Mouse (Mus musculus): Measurements from ENCODE around the gene Zbtb12.

GRCm38 (mm10) chr17:34855825-34856224 lies 23.5 kb upstream of the Zbtb12 start:
- no peak for TF ChIP-seq POLR2A (IDR thresholded peaks at IDR 0.05; ENCODE audit: control insufficient read depth, extremely low read depth, insufficient read depth, low read length, poor library complexity)
- peak; percentile 90 for TF ChIP-seq CTCF (IDR thresholded peaks at IDR 0.05; ENCODE audit: borderline replicate concordance, control insufficient read depth, extremely low read depth, insufficient read depth, low read length, poor library complexity)
